Mouse (Mus musculus): ENCODE results near the gene Kcnk6.
A peak's percentile ranks its signal among the peaks of the same experiment; 100 is the strongest.

Gene Kcnk6

GRCm38 (mm10) chr7:29232247-29233013 lies at the start of gene Kcnk6:
Gene Kcnk6 (minus strand): TSS chr7:29232515.
- peak; percentile 42 for DNase-seq

- DNase-seq = peak; percentile 80
Measured at GRCm38 (mm10) chr7:29281201-29282073, 49.1 kb upstream of the Kcnk6 start, which contains the start of gene Spint2. Gene Spint2 (minus strand): TSS chr7:29281912.

- DNase-seq = peak; percentile 32
Measured at GRCm38 (mm10) chr7:29280801-29281200, 48.5 kb upstream of the Kcnk6 start.

- DNase-seq = no peak
Measured at GRCm38 (mm10) chr7:29279924-29280323, 47.6 kb upstream of the Kcnk6 start.

- peak; percentile 55 for DNase-seq
Measured at GRCm38 (mm10) chr7:29279261-29279660, 46.9 kb upstream of the Kcnk6 start.

GRCm38 (mm10) chr7:29277510-29277909 lies 45.2 kb upstream of the Kcnk6 start:
- no peak for DNase-seq

- DNase-seq = no peak
Measured at GRCm38 (mm10) chr7:29276715-29277114, 44.4 kb upstream of the Kcnk6 start.

- no peak for DNase-seq
Measured at GRCm38 (mm10) chr7:29271687-29272465, 39.6 kb upstream of the Kcnk6 start.

GRCm38 (mm10) chr7:29270445-29270844 lies 38.1 kb upstream of the Kcnk6 start:
- no peak for DNase-seq

- DNase-seq = no peak
Measured at GRCm38 (mm10) chr7:29266931-29267330, 34.6 kb upstream of the Kcnk6 start.

GRCm38 (mm10) chr7:29265636-29266035 lies 33.3 kb upstream of the Kcnk6 start:
- DNase-seq = no peak

- DNase-seq = no peak
Measured at GRCm38 (mm10) chr7:29263831-29264230, 31.5 kb upstream of the Kcnk6 start.

GRCm38 (mm10) chr7:29262151-29262550 lies 29.8 kb upstream of the Kcnk6 start:
- no peak for DNase-seq

GRCm38 (mm10) chr7:29259781-29260730 lies 27.7 kb upstream of the Kcnk6 start:
- DNase-seq = peak; percentile 67

GRCm38 (mm10) chr7:29257368-29257767 lies 25.1 kb upstream of the Kcnk6 start:
- no peak for DNase-seq

GRCm38 (mm10) chr7:29255875-29256274 lies 23.6 kb upstream of the Kcnk6 start:
- DNase-seq = no peak

GRCm38 (mm10) chr7:29253842-29254241 lies 21.5 kb upstream of the Kcnk6 start:
- no peak for DNase-seq

- no peak for DNase-seq
Measured at GRCm38 (mm10) chr7:29251166-29251565, 18.9 kb upstream of the Kcnk6 start.

GRCm38 (mm10) chr7:29248261-29248841 lies 16.0 kb upstream of the Kcnk6 start, which contains the start of gene 2200002D01Rik:
Gene 2200002D01Rik (minus strand): TSS chr7:29248466.
- no peak for DNase-seq

GRCm38 (mm10) chr7:29247706-29248105 lies 15.4 kb upstream of the Kcnk6 start:
- no peak for DNase-seq

GRCm38 (mm10) chr7:29247314-29247700 lies 15.0 kb upstream of the Kcnk6 start:
- peak; percentile 74 for DNase-seq
